Mouse (Mus musculus): ENCODE measurements around the gene Rnf111.
"Not testable (repeated sequence)": the region's sequence is repeated elsewhere in the genome, so short reads cannot be mapped to it uniquely, and the experiment has no call there.

The Rnf111 gene

DNA sequence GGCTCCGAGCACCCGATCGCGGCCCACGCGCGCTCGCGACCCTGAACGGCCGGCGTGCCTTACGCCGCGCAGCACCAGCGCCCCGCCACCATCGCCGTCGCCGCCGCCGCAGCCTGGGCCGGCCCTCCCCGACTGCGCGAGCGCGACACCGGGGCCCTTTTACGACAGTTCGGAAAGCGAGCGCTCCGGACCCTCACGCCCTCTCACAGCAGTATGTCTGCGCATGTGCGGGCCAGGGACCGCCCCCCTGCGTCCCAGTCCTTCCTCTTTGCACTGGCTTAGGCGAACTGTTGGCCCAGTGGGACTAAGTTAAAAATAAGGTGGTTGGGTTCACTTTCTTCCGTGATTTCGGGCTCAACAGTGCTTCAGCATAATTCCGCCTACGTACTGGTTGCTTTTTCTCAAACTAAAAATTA is at the start of gene Rnf111:
TSS of gene Rnf111 (minus strand) at position 100 of the 416 bp plus-strand sequence.
- peak; percentile 95 for DNase-seq (ENCODE audit: low read depth, low spot score)

DNA sequence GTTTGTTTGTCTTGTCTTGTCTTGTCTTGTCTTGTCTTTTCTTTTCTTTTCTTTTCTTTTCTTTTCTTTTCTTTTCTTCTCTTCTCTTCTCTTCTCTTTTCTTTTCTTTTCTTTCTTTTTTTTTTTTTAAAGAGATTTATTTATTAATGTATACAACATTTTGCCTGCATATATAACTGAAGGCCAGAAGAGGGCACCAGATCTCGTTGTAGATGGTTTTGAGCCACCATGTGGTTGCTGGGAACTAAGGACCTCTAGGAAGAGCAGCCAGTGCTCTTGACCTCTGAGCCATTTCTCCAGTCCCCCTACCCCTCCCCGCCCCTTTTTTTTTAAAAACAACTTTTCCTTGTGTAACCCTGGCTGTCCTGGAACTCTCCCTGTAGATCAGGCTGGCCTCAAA is 48.7 kb upstream of the Rnf111 start:
- peak; percentile 76 for DNase-seq (ENCODE audit: low read depth, low spot score)

DNA sequence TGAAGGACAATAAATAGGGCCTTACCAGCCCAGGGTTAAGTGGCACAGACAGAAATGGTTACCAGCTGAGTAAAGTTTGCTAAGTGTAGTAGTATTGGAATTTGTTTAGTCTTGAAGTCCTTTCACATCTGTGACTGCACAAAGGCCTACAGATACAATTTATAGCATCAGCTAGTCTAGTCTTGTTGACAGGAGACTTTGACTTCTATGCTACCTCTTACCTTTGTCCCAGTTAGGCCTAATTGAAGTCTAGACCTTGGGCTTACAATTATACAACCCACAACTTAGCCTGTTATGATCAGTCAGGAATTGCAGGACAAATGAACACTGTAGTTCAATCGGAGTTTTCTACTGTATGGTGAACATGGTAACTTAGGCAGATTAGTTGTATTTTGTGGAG is 48.0 kb upstream of the Rnf111 start:
- no peak for DNase-seq (ENCODE audit: low read depth, low spot score)

DNA sequence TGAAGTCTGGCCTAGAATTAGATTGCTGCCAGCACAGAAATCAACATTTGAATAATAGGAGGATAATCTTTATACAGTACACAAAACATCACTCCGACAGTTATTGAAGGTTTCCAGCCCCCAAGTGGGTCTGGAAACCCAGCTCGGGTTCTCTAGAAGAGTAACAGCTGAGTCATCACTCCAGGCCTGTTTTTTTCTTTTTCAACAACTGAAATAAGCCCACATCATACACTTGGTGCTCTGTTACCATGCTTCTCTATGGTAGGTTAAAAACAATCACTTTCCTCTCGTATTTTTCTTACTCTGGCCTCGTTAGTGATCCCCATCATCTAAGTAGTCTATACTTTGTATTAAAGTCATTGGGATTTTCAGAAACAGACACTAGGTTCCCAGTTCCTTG is 44.8 kb upstream of the Rnf111 start:
- no peak for DNase-seq (ENCODE audit: low read depth, low spot score)

DNA sequence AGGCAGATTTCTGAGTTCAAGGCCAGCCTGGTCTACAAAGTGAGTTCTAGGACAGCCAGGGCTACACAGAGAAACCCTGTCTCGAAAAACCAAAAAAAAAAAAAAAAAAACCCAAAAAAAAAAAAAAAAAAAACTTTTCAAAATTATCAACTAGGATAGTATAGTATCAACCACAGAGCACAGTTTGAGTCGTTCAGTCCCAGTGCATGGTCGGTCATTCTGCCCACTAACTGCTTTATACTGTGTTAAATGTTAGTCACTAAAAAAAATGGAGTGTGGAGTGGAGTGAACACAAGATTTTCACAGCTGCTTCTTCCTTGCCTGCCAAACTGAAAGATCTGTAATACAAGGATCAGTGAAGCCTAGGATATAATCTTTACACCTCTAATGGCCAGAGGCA is 43.1 kb upstream of the Rnf111 start:
- not testable (repeated sequence) for DNase-seq (ENCODE audit: low read depth, low spot score)

DNA sequence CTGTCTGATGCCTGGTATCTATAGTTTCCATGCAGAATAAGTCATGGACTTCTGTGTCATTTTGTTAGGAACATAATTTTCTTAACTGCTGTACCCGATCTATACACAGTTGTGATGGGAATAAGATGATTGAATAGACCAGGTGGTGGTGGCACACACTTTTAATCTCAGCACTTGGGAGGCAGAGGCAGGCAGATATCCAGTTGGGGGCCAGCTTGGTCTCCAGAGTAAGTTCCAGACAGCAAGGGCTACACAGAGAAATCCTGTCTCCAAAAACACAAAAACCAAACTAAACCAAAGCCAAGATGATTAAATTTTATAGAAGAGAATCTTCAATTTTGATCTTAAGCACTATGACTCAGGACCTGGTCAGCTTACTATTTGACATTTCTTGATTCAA is 41.3 kb upstream of the Rnf111 start:
- no peak for DNase-seq (ENCODE audit: low read depth, low spot score)

DNA sequence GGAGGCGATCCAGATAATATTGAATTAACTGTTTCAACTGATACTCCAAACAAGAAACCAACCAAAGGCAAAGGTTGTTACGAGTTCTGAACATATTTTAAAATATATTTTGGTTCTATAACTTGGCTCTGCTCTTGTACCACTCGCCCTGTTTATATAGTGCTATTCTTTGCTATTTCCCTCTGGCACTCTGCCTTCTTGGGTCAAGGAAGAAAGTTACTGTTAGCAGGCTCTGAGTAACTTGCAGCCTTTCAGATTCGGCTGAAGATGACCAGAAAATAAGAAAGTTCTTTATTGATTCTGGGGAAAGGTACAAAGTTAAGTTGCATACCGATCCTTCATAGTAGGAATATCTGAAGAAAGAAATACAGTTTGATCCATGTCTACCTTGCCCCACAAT is 40.5 kb upstream of the Rnf111 start:
- no peak for DNase-seq (ENCODE audit: low read depth, low spot score)

DNA sequence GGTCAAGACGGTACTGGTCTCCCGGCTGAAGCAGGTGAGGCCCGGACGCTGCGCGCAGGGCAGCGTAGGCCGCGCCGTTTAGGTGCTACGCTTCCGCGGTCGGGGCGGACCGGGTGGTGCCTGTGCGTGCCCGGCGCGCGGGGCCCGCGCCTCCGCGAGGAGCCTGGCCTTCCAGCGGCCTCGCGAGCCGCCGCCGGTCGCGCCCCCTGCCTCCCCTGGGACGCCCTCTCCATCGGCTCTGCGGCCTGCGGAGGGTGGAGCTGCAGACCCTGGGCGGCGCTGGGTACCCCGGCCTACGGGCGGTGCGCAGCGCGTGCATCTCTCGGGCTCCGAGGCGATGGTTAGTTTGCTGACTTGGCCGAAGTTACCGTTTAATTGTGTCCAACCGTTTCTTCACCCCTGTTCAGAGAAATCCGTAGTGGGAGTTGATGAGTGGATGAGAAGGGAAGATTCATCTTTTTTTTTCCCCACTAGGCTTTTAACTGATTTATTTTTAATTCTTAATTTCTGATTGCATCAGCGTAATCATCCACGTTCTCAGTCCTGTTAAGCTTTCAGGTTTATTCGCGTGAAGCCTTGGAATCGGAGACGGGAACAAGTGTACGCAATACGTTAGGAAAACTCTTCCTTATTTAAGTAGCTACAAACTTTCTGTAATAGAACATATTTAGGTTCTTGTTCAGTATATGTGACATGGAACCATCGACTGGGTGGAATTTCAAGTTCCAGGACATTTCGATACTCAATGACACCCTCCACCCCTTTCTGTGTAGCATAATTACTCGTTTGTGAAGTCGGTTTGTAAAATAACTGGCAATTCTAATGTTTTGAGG is 39.7 kb upstream of the Rnf111 start:
- peak; percentile 60 for DNase-seq (ENCODE audit: low read depth, low spot score)

DNA sequence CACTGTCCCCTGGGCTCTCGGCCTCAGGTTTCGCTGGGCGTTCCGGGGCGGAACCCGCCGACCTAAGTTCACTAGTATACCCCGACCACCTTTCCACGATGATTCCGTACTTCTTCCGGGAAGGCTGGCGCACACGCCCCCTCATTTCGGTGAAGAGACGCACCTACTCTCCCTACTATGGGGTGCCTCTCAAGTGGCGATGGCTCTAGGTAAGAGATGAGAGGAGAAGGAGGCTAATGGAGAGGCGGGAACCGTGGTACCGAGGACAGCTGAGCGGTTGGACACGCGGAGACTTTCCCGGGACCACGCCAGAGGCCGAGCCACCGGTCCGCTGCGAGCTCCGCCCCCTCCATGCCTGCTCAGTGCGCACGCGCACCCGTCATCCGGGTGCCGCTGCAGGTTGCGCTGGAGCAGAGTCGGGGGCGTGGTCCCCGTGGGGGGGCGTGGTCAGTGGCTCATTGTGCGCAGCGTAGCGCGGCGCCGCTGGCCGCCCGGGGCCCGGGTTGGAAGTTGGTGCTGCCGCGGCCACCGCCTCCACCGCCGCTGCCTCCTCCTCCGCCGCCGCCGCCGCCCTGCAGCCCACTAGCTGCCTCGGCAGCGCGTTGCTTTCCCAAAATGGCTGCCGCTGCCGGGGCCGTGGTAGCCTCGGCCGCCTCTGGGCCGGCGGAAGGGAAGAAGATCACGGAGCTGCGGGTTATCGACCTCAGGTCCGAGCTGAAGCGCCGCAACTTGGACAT is 38.9 kb upstream of the Rnf111 start, which contains the start of gene Sltm:
TSS of gene Sltm (plus strand) at position 450 of the 737 bp plus-strand sequence.
- peak; percentile 93 for DNase-seq (ENCODE audit: low read depth, low spot score)

DNA sequence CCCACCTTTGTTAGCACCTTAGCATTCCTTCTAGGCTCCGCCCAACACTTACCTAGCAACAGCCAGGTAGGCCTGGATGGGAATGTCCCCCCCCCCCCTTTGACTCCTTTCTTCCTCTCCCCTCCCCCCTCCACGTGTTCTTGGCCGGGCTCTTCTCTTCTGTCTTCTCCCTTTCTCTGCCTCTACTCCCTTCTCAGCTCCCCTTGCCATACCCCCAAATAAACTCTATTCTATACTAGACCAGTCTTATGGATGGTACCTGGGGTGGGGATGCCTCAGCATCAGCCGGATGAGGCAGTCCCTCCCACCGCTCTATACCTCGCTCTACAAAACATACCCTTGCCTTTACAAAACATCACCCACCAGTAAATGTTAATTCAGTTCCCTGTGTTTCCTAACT is 38.1 kb upstream of the Rnf111 start:
- DNase-seq (ENCODE audit: low read depth, low spot score), result peak; percentile 29

DNA sequence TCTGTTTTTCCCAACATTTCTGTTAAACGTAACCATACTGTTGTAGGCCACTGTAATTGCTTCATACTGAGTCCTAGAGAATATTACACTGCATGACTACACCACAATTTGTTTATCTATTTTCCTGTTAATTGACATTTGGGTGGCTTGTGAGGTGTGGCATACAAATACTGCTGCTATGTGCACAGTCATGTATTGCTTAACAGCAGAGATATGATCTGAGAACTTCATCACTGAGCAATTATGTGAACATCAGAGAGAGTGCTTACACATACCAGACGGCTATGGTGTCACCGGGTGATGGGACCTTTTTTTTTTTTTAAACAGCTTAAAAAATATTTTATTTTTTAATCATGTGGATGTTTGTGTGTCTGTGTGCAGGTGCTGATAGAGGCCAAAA is 29.8 kb upstream of the Rnf111 start:
- no peak for DNase-seq (ENCODE audit: low read depth, low spot score)

DNA sequence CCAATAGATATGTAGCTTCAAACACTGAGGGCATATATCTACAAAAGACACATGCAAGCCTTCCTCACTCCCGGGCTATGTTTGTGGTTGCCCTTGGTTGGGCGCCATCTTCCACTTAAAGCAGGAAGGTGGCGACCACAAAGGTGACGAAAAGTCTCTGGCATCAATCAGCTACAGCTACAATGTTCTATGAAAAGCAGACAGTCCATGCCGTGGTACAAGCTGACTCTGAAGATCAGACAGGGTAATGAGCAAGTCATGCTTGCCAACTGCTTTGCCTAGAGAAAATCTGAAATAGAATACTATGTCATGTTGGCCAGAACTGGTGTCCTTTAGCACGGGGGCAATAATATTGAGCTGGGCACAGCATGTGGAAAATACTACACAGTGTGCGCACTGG is 20.8 kb upstream of the Rnf111 start:
- DNase-seq (ENCODE audit: low read depth, low spot score), result no peak

DNA sequence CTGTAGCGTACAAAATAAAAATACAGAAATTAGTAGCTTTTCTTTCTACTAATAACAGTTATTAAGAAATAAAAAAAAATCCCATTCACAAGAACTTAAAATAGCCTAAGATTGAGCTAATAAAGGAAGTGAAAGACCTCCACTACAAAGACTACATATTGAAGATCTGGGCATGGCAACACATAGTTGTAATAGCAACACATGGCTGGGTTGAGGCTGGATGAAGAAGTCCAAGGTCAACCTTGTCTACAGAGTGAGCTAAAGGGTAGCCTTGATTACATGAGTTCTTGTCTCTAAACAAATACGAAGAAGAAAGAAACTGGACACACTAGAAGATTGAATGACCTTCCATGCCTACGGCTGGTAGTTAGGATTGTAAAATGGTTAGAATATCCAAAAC is 20.3 kb upstream of the Rnf111 start:
- DNase-seq (ENCODE audit: low read depth, low spot score), result no peak

DNA sequence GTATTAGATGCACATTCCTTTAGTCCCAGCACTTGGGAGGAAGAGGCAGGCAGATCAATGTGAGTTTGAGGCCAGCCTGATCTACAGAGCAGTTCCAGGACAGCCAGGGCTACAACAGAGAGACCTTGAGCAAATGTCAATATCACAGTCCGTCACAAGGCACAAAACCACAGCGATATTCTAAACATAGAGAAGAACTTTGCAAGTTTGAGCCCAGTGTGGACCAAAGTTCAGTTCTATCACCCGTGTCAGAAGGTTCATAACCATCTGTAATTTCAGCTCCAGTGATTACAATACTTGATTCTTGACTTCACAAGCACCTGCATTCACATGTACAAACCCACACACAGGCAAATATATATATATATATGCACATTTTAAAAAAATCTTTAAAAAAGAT is 17.1 kb upstream of the Rnf111 start:
- no peak for DNase-seq (ENCODE audit: low read depth, low spot score)

DNA sequence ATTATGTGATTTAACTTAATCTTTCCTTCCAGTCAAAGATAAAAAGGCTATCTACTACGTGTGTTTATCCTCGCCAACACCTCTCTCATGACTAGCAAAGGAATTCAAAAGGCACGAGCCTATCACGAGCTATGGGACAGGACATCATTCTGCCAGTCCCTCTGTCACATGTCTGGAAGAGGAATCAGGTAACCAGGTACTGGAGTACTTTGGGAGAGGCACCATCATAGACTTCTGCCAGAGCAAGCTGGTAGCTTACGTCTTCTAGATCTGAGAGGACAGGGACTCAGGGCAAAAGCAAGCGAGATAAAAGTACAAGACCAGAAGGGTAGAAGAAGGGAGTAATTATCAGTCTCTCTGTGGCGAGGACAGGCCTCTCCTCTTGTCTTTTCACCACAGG is 8.2 kb upstream of the Rnf111 start:
- no peak for DNase-seq (ENCODE audit: low read depth, low spot score)

DNA sequence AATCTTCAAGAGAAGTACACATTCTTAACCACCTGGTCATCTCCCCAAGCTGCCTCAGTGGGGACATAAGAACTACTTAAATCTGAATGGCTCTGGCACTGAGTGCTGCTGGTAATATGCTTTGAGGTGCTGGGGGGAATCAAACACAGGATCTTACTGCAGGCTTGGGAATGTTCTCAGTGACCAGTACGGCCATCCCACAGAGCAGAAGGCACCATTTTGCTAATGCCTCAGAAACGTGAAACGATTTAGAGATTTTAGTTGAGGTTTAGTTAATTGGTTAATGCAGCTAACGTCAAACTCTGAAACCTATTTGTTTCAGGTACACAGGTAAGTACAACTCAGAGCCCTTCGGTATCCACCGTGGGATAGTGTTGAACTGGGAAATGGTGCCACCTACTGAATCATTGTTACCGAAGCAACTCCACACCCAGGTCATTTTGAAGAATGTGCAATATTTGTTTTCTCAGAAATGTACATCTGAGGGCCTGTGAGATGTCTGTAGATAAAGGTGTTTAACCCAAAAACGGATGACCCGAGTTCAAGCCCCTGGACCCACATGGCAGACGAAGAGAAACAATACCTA is 7.6 kb upstream of the Rnf111 start:
- DNase-seq (ENCODE audit: low read depth, low spot score), result no peak

DNA sequence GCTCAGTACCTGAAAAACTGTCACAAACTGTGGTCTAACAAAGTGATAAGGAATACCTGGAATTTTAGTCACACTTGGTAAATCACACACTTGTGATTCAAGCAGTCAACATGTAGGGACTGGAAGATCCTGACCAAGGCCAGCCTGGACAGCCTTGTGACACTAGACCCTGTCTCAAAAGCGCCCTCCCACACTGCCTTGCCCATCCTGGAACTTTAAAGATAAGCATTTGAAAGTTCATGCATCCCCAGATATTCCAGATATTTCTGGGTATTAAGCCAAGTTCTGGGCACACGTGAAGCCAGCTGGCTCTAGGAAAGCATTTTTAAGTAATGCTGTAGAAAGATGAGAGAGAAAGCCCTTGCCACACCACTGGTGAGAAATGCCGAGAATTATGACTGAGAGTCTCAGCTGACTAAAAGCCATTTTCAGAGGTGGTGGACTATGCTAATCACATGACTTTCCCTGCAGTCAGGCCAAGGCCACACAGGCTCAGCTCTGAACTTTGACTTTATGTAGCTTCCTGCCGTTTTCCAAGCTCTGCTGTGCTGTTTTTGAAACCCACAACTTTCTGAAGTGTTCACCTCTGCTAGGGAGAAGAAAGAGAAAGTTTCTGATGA is 6.5 kb upstream of the Rnf111 start:
- DNase-seq (ENCODE audit: low read depth, low spot score), result no peak

DNA sequence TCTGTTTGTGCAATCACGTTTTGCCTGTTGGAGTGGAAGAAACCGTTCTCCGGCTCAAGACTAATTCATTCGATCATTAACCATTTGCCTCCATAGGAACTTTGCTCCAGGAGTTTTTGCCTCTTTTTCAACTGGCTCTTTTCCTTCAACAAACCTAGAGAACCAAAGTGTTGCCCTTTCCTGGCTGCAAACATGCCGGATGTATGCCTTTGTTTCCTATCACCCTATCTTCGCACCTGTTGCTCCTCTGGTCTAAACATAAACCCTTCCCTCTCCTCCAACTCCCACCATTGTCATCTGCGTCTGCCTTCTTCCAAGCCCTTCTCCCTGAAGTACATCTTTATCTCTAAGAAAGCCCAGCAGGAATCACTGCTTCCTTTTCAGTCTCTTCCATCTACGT is 3.3 kb upstream of the Rnf111 start:
- DNase-seq (ENCODE audit: low read depth, low spot score), result no peak

DNA sequence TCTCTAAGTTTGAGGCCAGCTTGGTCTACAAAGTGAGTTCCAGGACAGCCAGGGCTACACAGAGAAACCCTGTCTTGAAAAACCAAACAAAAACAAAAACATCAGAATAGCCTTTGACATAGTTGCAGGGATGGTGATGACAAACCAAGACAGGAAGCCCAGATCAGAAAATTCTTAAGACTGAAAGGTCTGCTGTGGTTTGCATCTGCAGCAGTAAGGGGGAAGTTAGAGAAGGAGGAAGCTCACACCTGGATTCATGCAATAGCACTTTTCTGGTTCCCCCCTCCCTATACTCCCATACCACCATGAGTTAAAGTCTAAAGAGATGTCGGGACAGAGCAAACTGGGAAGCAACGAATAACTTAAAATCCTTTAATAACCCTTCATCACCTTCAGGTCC is 2.7 kb upstream of the Rnf111 start:
- no peak for DNase-seq (ENCODE audit: low read depth, low spot score)

DNA sequence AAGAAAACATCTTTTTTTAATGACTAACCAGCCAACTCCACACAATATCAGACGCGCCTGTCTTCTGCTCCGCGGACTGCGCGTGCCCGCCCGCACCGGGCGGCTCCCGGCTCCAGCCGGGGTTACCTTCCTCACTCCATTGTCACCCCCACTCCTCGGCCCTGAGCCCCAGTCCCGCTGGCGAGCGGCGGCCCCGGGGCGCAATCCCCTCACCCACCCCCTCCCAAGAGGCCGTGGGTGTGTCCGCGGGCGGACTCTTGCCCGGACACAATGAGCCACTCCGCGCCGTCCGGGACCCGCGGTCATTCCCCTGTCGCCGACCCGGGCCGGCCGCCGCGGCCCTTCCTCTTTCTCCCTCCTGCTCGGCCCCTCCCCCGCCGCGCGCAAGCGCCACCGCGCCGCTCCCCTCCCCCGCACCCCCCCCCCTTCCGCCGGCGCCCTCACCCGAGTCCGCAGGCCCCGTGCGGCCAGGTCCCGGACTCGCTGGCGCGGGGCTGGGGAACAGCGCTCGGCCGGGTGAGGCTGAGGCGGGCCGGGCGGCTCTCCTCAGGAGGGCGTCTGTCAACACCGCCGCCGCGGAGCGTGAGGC is 416 bp downstream of the Rnf111 start:
- DNase-seq (ENCODE audit: low read depth, low spot score), result peak; percentile 55

DNA sequence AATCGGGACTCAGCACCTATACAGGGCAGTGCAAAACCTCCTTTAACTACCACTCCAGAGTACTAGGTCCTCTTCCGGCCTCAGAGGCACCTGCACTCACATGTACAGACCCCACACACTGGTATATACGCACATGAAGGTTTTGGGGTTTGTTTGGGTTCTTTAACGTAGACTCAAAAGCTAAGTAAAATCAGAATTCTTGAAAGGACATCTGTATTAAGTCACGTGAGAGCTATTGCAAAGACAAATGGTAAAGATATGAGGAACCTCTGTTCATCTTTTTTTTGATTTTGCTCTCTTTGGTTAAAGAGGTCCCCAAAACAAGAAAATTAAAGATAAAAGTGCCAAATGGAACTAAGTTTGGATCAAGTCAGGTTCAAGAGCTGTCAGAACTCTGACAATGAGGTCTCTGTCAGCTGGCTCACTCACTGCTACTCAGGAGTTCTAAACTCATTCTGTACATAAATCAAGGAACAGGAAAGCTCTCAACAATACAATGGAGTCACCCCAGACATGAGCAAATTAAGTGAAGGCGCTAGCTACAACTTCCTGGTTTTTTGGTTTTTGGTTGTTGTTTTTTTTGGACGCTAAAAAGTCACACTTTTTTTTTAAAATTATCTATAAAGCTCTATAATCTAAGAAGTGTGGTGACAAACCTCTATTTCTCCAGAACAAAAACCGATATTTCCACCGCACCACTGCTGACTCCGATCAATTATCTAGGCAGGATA is 1.1 kb downstream of the Rnf111 start:
- no peak for DNase-seq (ENCODE audit: low read depth, low spot score)
